Mouse (Mus musculus) WW6 (cell line): Measurements from ENCODE around the gene Vmn2r44.
"Not testable (repeated sequence)": the region's sequence is repeated elsewhere in the genome, so short reads cannot be mapped to it uniquely, and the experiment has no call there.

Experiments used
- DNase-seq: peaks from one replicate; pipeline ENCODE4 v3.0.0-alpha.2; 2013; ENCODE audit warnings: low read depth, low spot score

Gene Vmn2r44

DNA sequence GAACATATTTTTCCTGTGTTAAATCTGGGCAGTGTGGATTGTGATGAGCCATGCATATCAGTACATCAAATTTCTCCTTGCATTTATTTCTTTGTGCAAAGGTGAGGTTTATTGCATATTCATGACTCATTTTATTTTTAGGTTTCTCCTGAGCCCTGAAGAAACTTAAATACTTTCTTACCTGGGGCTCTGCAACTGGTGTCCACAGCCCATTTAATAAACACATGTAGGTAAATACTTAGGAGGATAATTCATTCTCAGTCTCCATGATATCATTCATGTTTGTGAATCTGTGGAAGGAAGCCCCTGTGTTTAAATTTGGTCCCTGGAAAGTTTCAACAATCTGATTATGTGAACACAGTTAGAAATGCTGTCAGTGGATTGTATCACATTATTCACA lies at the start of gene Vmn2r44:
Gene Vmn2r44 (minus strand): TSS at position 101 of the 400 bp plus-strand sequence.
- not testable (repeated sequence) for DNase-seq

- not testable (repeated sequence) for DNase-seq
Observed at GRCm38 (mm10) chr7:8357879-8358278, 25.3 kb downstream of the Vmn2r44 start.
